Mouse (Mus musculus) retina, postnatal 1 day (tissue): ENCODE measurements at regions not wholly inside any gene's neighbourhood (a gene's known extent, or its start where the extent isn't known, plus 50 kb on each side); places are given as distances from the start of the nearest gene placed in this dataset.
A peak's percentile ranks its signal among the peaks of the same experiment; 100 is the strongest.

Source experiments
- DNase-seq: peaks from one replicate; pipeline ENCODE4 v3.0.0-alpha.2; 2012

- DNase-seq = peak; percentile 91
Observed at GRCm38 (mm10) chr9:31971801-31972628, 58.8 kb upstream of the Barx2 start.

GRCm38 (mm10) chr9:31972629-31972993 lies 59.3 kb upstream of the Barx2 start:
- DNase-seq = no peak

- DNase-seq = no peak
Observed at GRCm38 (mm10) chr9:31976191-31976590, 62.9 kb upstream of the Barx2 start.

DNA sequence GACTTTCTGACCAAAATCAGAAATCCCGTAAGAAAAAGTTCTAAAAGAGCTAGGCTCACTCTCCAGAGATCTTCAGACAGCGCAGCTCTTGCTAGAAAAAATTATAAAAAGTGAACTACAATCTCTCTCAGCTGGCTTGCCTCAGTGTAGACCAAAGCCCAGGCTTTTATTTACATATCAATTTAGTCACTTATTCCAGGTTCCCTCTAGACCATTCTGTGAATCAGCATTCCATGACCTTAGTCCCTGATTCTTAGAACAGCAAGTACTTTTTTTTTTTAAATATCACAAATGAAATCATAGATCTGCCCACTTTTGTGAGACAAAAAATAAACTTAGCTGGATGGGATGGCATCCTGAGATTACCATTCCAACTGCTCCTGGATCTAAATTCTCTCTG lies 64.8 kb upstream of the Barx2 start:
- no peak for DNase-seq

DNA sequence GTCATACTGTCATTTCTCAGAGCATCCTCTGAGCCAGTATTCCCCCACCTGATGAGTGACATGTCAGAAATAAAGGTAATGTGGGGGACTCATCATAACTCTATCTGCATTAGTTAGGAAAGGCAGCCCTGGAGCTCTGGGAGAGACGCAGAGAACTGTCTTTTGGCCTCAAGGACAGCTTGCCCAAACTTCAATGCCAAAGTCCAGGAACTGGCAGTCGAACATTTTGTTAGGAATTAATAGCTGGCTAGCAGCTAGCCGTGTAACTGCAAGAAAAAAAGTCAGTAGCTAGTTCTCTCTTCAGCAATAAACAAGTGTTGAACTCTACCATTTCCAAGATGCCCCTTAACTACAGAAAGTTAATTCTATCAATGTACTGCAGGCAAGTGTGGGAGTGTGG lies 65.9 kb upstream of the Barx2 start:
- no peak for DNase-seq

GRCm38 (mm10) chr9:31980459-31980858 lies 67.2 kb upstream of the Barx2 start:
- DNase-seq = no peak

- peak; percentile 81 for DNase-seq
Observed at GRCm38 (mm10) chr9:31983759-31984586, 70.7 kb upstream of the Barx2 start.

GRCm38 (mm10) chr9:31988826-31989225 lies 75.6 kb upstream of the Barx2 start:
- no peak for DNase-seq

DNA sequence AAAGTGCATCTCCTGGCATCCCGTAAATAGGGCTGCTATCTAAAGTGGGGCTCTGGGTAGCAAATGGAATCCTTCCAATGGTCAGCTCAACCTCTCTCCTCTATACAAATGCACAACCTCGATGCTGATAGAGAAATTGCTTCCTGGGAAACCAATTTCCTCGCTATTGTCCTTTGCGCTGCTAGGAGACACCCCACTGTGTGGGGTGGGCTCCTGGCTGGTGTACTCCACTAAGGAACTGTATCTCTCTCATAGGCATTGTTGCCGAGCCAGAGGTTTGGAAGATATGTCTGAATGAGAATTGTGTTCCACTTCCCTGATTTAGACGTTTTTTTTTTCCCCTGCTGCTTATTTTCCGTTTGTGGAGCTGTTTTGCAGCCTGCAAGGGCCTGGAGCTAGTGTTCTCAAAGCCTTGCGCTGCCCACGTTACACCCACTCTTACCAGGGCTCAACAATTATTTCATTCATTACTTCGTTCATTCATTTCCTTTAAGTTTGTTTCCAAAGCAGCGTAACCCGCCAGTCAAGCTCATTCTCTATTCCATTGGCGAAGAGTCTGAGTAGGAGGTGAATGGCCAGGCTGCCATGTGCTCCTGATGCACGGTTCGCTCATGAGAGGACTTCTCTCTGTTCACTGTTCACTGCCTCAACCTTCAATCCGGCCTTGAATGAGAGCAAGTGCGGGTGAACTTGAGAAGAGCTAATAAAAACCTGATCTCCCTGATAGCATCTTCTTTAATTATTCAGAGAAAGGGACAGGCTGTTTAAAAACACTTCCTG lies 76.5 kb upstream of the Barx2 start:
- DNase-seq = no peak

- DNase-seq = no peak
Observed at GRCm38 (mm10) chr9:31990456-31990855, 77.2 kb upstream of the Barx2 start.

DNA sequence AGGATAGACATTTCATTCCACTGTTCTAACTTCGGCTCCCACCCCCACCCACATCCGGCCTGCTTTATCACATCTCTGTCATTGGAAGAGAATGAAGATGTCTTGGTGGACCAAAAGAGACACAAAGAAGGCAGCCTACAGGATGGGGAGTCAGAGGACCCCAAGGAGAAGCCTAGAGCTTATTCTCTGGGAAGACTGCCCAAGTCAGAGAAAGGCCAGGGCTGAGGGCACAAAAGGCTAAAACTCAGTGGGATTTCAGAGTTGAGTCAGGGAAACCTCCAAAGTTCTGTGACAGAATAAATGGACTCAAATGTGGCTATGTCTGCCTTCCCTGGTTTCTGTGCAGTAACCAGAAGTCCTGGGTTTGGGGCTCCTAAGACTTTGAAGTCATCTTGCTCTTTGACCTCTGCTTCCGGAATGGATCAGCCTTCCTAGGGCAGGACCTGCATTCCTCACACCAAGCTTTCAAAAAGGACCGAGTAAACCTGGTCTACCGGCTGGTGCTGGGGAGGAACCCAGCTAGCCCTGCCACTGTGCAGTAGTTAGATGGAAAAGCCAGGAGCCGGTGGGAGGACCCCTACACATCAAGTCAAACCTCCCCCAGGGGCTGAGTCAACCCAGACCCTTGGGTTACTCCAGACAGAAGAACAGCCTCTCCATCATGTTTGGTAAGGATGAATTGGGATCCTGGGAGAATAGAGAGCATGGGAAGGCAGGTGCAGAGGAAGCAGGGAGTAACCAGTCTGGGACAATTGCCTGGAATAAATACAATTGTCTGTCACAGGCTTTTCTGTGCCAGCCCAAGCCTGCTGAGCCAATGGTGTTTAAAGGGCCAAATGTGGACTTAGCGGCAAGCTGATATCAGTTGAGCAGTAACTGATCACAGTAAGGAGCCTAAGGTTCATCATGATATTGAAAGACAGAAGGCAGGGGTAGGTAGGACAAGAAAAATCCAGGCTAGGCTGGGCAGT lies 80.7 kb upstream of the Barx2 start:
- DNase-seq = no peak

GRCm38 (mm10) chr9:31995101-31995500 lies 81.8 kb upstream of the Barx2 start:
- no peak for DNase-seq

- no peak for DNase-seq
Observed at GRCm38 (mm10) chr9:31995700-31996099, 82.4 kb upstream of the Barx2 start.

DNA sequence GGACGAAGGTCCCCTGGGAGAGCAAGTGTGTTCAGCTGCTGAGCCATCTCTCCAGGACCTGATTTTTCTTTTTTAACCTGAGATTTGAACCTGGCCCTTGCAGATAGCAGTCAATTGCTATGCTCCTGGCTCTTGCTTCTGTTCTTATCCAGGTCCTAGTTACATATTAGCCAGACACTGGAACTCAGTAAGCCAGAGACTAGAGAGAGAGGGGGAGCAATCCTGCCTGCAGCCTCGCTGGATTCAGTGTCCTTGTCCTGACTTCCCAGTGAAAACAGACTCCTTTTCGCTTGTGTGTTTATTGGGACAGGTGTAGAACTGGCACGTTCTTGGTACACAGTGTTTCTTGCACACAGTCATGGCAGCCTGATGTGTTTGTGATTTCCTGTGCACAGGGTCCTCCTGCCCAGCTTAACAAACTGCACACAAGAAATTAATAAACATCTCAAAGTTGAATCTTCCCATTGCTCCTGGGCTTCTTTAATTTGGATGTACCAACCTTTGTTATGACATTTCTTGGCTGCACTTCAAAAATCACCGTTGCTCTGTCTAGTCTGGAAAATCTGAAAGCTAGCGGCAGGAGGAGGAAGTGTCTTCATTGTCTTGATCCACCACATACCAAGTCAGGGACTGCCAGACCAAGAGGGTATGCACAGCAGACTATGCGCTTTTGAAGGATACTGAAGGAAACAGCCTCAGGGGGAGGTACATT lies 83.4 kb upstream of the Barx2 start:
- no peak for DNase-seq

- peak; percentile 57 for DNase-seq
Observed at GRCm38 (mm10) chr9:31997178-31998097, 84.2 kb upstream of the Barx2 start.

DNA sequence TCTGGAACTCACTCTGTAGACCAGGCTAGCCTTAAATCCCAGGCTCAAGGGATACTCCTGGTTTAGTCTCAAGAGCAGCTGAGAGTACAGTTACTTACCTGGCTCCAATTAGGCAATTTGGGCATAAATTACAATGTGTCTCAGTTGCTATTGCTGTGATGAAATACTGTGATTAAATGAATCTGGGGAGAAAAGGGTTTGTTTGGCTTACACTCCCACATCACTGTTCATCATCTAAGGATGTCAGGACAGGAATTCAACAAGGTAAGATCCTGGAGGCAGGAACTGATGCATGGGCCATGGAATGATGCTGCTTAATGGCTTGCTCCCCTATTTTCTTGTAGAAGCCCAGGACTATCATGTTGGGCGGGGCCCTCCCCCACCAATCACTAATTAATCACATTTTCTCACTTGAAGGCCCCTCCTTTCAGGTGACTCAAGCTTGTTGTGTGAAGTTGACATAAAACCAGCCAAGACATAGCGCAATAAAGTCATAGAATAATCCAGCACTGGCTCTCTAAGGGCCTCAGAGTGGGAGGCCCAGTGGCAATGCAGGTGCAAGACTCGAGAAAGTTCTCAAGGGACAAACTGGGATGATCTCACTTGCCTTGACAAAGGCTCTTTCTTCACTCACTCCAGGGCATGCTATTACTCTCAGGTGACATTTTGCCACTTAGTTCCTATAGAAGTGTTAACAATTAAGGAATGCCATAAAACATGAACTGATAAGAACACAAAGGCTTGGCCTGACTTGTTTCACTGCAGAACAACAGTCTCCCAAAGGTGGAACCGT lies 85.4 kb upstream of the Barx2 start:
- no peak for DNase-seq

DNA sequence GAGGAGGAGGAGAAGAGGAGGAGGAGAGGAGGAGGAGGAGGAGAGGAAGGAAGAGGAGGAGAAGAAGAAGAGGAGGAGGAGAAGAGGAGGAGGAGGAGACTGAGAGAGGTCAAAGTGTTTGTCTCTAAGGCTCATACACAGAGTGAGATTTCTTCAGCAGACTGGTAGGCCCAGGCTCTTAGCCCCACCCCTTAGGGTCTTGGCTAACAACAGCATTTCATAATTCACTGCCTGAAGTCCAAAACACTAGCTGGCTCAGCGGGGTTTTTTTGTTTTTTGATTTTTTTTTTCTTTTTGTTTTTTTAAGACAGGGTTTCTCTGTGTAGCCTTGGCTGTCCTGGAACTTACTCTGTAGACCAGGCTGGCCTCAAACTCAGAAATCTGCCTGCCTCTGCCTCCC lies 86.5 kb upstream of the Barx2 start:
- no peak for DNase-seq

DNA sequence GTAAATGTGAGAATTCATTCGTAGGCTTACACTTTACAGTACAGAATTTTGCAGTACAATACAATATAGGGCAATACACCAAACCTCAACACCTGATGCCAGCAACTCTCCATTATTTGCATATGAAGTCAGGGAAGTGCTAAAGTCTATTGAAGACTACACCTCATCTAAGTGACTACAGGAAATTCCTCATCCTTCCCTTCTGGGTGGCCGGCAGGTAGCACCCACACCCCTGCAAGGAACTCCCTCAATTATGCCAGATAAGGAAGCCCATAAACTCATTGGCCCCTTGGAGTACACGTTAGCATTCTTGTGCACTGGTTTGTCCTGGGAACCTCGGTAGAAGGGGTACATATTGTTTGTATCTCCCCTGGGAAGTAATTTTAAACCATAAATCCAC lies 89.7 kb upstream of the Barx2 start:
- no peak for DNase-seq

DNA sequence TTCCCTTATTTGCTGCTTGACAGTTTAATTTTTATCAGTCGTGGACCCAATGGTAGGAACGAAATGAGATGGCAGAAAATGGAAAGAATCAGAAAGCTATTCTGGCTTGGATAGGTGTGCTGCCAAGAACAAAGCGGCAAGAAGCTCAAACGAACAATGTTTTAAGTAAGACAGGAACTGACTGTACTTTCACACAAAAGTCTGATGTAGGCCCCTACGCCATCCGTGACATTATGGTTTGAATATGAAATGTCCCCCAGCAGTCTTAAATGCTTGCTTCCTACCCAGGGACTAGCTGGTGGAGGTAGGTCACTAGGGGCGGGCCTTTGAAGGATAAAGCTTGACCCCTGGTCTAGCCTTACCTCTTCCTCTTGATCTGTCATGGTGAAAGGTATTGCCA lies 90.5 kb upstream of the Barx2 start:
- no peak for DNase-seq

DNA sequence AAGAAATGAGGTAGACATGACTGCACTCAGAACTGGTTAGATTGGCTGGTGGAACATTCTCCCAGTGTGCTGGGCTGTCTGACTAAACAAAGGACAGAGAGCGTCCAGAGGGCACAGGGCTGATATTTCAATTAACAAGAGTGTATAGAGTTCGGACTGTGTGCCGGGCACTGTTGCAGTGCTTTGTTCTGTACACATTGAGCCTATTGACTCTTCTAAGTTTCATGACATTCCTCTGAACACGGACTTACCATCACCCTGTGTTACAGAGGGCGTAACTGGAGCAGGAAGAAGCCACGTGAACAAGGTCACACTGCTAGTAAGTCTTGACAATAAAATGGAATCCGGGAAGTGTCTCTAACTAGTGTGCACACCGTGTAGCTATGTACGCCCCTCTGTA lies 92.1 kb upstream of the Barx2 start:
- DNase-seq = no peak
